Mouse (Mus musculus): ENCODE measurements around the gene Crybg2.

Crybg2 gene

GRCm38 (mm10) chr4:134122281-134122680, 61.7 kb downstream of the Crybg2 start:
- DNase-seq = no peak

GRCm38 (mm10) chr4:134123147-134123546, 62.5 kb downstream of the Crybg2 start:
- DNase-seq = no peak

- DNase-seq = no peak
Measured at GRCm38 (mm10) chr4:134123680-134124551, 63.3 kb downstream of the Crybg2 start.

- no peak for DNase-seq
Measured at GRCm38 (mm10) chr4:134125383-134126060, 64.9 kb downstream of the Crybg2 start.

GRCm38 (mm10) chr4:134126300-134127120, 65.9 kb downstream of the Crybg2 start:
- no peak for DNase-seq

- DNase-seq = no peak
Measured at GRCm38 (mm10) chr4:134127121-134127455, 66.5 kb downstream of the Crybg2 start.

- DNase-seq = no peak
Measured at GRCm38 (mm10) chr4:134127793-134128192, 67.2 kb downstream of the Crybg2 start.

- DNase-seq = peak; percentile 90 to 92
Measured at GRCm38 (mm10) chr4:134128221-134128982, 67.8 kb downstream of the Crybg2 start, which contains the start of gene Sh3bgrl3. TSS of gene Sh3bgrl3 (minus strand) at chr4:134128789.

- DNase-seq = peak; percentile 46 to 64
Measured at GRCm38 (mm10) chr4:134128983-134129362, 68.4 kb downstream of the Crybg2 start.

GRCm38 (mm10) chr4:134129482-134129881, 68.9 kb downstream of the Crybg2 start:
- DNase-seq = peak; percentile 53 to 60

- no peak for DNase-seq
Measured at GRCm38 (mm10) chr4:134132117-134132516, 71.5 kb downstream of the Crybg2 start.

GRCm38 (mm10) chr4:134132519-134133095, 72.0 kb downstream of the Crybg2 start:
- no peak for DNase-seq

- no peak for DNase-seq
Measured at GRCm38 (mm10) chr4:134136280-134136926, 75.8 kb downstream of the Crybg2 start.

- DNase-seq = no peak
Measured at GRCm38 (mm10) chr4:134138857-134139256, 78.2 kb downstream of the Crybg2 start.

All from lung, adult 18-20 months (tissue).